Mouse (Mus musculus): ENCODE measurements around the gene Tspan17. TPM values are rescaled to one million over a fixed set of nuclear protein-coding genes. Genes with fewer than 3 reads are reported as not detected.

Tspan17 gene
- total RNA-seq, 2 experiments from 2014 or later, result 15.3 to 25.3 TPM

GRCm38 (mm10) chr13:54755201-54755830 lies 33.9 kb upstream of the Tspan17 start:
- H3K27ac ChIP-seq, result no peak overlapping the region

GRCm38 (mm10) chr13:54756156-54756712 lies 32.9 kb upstream of the Tspan17 start:
- intact Hi-C loops (cut with DNase I), result no loop called here
- no peak overlapping the region for H3K27ac ChIP-seq
- no peak for DNase-seq
- no peak for TF ChIP-seq CTCF (IDR thresholded peaks at IDR 0.05)
- no peak overlapping the region for H3K4me3 ChIP-seq

More at GRCm38 (mm10) chr13:54755201-54755830, 33.9 kb upstream of the Tspan17 start:
- intact Hi-C loops (cut with DNase I), result no loop called here
- DNase-seq, result no peak
- no peak for TF ChIP-seq CTCF (IDR thresholded peaks at IDR 0.05)
- no peak overlapping the region for H3K4me3 ChIP-seq

GRCm38 (mm10) chr13:54757093-54757830 lies 31.9 kb upstream of the Tspan17 start:
- intact Hi-C loops (cut with DNase I), result no loop called here
- no peak for TF ChIP-seq CTCF (IDR thresholded peaks at IDR 0.05)
- no peak for DNase-seq
- Histone ChIP-seq H3K4me3 (no peak overlapping the region), H3K27ac (no peak overlapping the region)

- peak; percentile 73 for TF ChIP-seq CTCF (IDR thresholded peaks at IDR 0.05)
- Histone ChIP-seq H3K27ac (no peak overlapping the region), H3K4me3 (peak overlapping the region; percentile 62)
- intact Hi-C loops (cut with DNase I), result no loop called here
- DNase-seq, result peak; percentile 87
Observed at GRCm38 (mm10) chr13:54758045-54758755, 31.0 kb upstream of the Tspan17 start.

GRCm38 (mm10) chr13:54758756-54759470 lies 30.3 kb upstream of the Tspan17 start:
- TF ChIP-seq CTCF (IDR thresholded peaks at IDR 0.05), result no peak
- Histone ChIP-seq H3K4me3 (peak overlapping the region; percentile 62), H3K27ac (no peak overlapping the region)
- intact Hi-C loops (cut with DNase I), result no loop called here
- DNase-seq, result no peak

GRCm38 (mm10) chr13:54759496-54759895 lies 29.7 kb upstream of the Tspan17 start:
- intact Hi-C loops (cut with DNase I), result no loop called here
- TF ChIP-seq CTCF (IDR thresholded peaks at IDR 0.05), result no peak

GRCm38 (mm10) chr13:54760164-54760795 lies 28.9 kb upstream of the Tspan17 start:
- no peak for TF ChIP-seq CTCF (IDR thresholded peaks at IDR 0.05)
- peak; percentile 64 for DNase-seq

More at GRCm38 (mm10) chr13:54759496-54759895, 29.7 kb upstream of the Tspan17 start:
- H3K27ac ChIP-seq, result no peak overlapping the region
- H3K4me3 ChIP-seq, result no peak overlapping the region
- DNase-seq, result no peak

GRCm38 (mm10) chr13:54760906-54761305 lies 28.3 kb upstream of the Tspan17 start:
- no peak for TF ChIP-seq CTCF (IDR thresholded peaks at IDR 0.05)
- H3K27ac ChIP-seq, result peak overlapping the region; percentile 63; the same call in 1 of the 2 replicates
- intact Hi-C loops (cut with DNase I), result no loop called here
- DNase-seq, result no peak
- no peak overlapping the region for H3K4me3 ChIP-seq

More at GRCm38 (mm10) chr13:54760164-54760795, 28.9 kb upstream of the Tspan17 start:
- Histone ChIP-seq H3K27ac (peak overlapping the region; percentile 63; the same call in 1 of the 2 replicates), H3K4me3 (no peak overlapping the region)
- intact Hi-C loops (cut with DNase I), result no loop called here

GRCm38 (mm10) chr13:54765281-54766191 lies 23.6 kb upstream of the Tspan17 start:
- H3K4me3 ChIP-seq, result peak overlapping the region; percentile 48
- TF ChIP-seq CTCF (IDR thresholded peaks at IDR 0.05), result no peak
- no peak overlapping the region for H3K27ac ChIP-seq
- intact Hi-C loops (cut with DNase I), result no loop called here
- no peak for DNase-seq

GRCm38 (mm10) chr13:54766192-54766768 lies 22.9 kb upstream of the Tspan17 start, which contains the start of gene Sncb:
TSS of gene Sncb (minus strand) at chr13:54766595.
- DNase-seq, result peak; percentile 73
- intact Hi-C loops (cut with DNase I), result no loop called here
- Histone ChIP-seq H3K27ac (no peak within 1 kb of the TSS), H3K4me3 (peak within 1 kb of the TSS; percentile 48)
- peak; percentile 82 for TF ChIP-seq CTCF (IDR thresholded peaks at IDR 0.05)

All from gastrocnemius, adult 2 months (tissue).